Mouse (Mus musculus) testis, adult 2 months (tissue): ENCODE measurements around the gene Slc19a1.

Experiments used
- CTCF ChIP-seq: fragments of 200-500 bp; IDR thresholded peaks from 2 replicates; pipeline ENCODE4 v1.5.1; 2012; ENCODE audit warnings: low read depth, mild to moderate bottlenecking, inconsistent platforms, low read length, moderate library complexity; ENCODE audit not compliant: control insufficient read depth, insufficient read depth, insufficient replicate concordance
- POLR2A ChIP-seq: fragments of 200-500 bp; IDR thresholded peaks from 2 replicates; pipeline ENCODE4 v1.6.1; 2012; ENCODE audit warnings: low read depth, mild to moderate bottlenecking, inconsistent platforms, low read length, moderate library complexity; ENCODE audit not compliant: control insufficient read depth

GRCm38 (mm10) chr10:77048196-77048595 lies 16.2 kb downstream of the Slc19a1 start:
- TF ChIP-seq CTCF = no peak
- no peak for TF ChIP-seq POLR2A
